Mouse (Mus musculus): Measurements from ENCODE around the gene Zfp648.

Zfp648 gene

GRCm38 (mm10) chr1:154220566-154220965 lies 19.6 kb downstream of the Zfp648 start:
- no peak for DNase-seq (ENCODE audit: low read depth, low spot score)

GRCm38 (mm10) chr1:154223807-154224207 lies 22.8 kb downstream of the Zfp648 start:
- DNase-seq (ENCODE audit: low read depth, low spot score), result no peak

- no peak for DNase-seq (ENCODE audit: low read depth, low spot score)
Observed at GRCm38 (mm10) chr1:154232594-154232993, 31.6 kb downstream of the Zfp648 start.

GRCm38 (mm10) chr1:154233033-154233432 lies 32.0 kb downstream of the Zfp648 start:
- no peak for DNase-seq (ENCODE audit: low read depth, low spot score)

GRCm38 (mm10) chr1:154234814-154235213 lies 33.8 kb downstream of the Zfp648 start:
- DNase-seq (ENCODE audit: low read depth, low spot score), result no peak

- no peak for DNase-seq (ENCODE audit: low read depth, low spot score)
Observed at GRCm38 (mm10) chr1:154238876-154239275, 37.9 kb downstream of the Zfp648 start.

GRCm38 (mm10) chr1:154251186-154251585 lies 50.2 kb downstream of the Zfp648 start:
- no peak for DNase-seq (ENCODE audit: low read depth, low spot score)

- no peak for DNase-seq (ENCODE audit: low read depth, low spot score)
Observed at GRCm38 (mm10) chr1:154252739-154253138, 51.8 kb downstream of the Zfp648 start.
